Mouse (Mus musculus) CH12.LX (cell line): Measurements from ENCODE around the gene Slu7. TPM values are rescaled to one million over a fixed set of nuclear protein-coding genes. Genes with fewer than 3 reads are reported as not detected.

Experiments used
- DNase-seq: peaks from one replicate; pipeline ENCODE4 v3.0.0-alpha.2; 2013; ENCODE audit errors: extremely low read depth
- H3K27ac ChIP-seq: 2 replicates; pipeline ENCODE4 v1.5.1; 2012; ENCODE audit warnings: low read depth, mild to moderate bottlenecking, control low read depth, moderate library complexity; ENCODE audit not compliant: insufficient read depth
- H3K27me3 ChIP-seq: replicated peaks from 2 replicates; pipeline ENCODE3; 2012; ENCODE audit warnings: inconsistent platforms
- H3K36me3 ChIP-seq, 2 experiments: replicated peaks in 1 of 2; 2 replicates each; pipeline versions ENCODE3 to v1.6.1; 2012; ENCODE audit warnings: inconsistent platforms in 1 of 2, low read length in 1 of 2, mild to moderate bottlenecking in 1 of 2, mixed read lengths in 1 of 2, moderate library complexity in 1 of 2; ENCODE audit not compliant: control insufficient read depth in 1 of 2, insufficient read depth in 1 of 2
- H3K4me1 ChIP-seq, 2 experiments: 2 replicates each; pipeline ENCODE4 v1.6.1; 2012; ENCODE audit warnings: inconsistent platforms in 1 of 2, moderate library complexity in 1 of 2; ENCODE audit not compliant: insufficient read depth in 2 of 2, control insufficient read depth in 1 of 2
- H3K4me2 ChIP-seq: 2 replicates; pipeline ENCODE4 v1.6.1; 2012; ENCODE audit warnings: low read depth, mild to moderate bottlenecking, control low read depth; ENCODE audit not compliant: poor library complexity, insufficient read depth, severe bottlenecking
- H3K4me3 ChIP-seq, 3 experiments: fragments of 150-350 bp in 1 of 3; sonication (generic) in 1 of 3; replicated peaks in 1 of 3; 2 replicates each; pipeline versions ENCODE3 to v1.5.1; 2011 to 2012; ENCODE audit warnings: low read depth in 2 of 3, low read length in 2 of 3, mild to moderate bottlenecking in 2 of 3, moderate library complexity in 2 of 3, control low read depth in 1 of 3, improper control_type of control experiment in 1 of 3, inconsistent platforms in 1 of 3, mixed read lengths in 1 of 3; ENCODE audit not compliant: poor library complexity in 1 of 3
- H3K79me2 ChIP-seq: replicated peaks from 2 replicates; pipeline ENCODE4 v1.6.1; 2012; ENCODE audit warnings: mild to moderate bottlenecking, moderate library complexity; ENCODE audit not compliant: control insufficient read depth, poor library complexity, insufficient read depth, severe bottlenecking; ENCODE audit errors: extremely low read depth
- H3K9ac ChIP-seq: 2 replicates; pipeline ENCODE4 v1.6.1; 2012; ENCODE audit warnings: low read depth, mild to moderate bottlenecking, control low read depth, moderate library complexity; ENCODE audit not compliant: insufficient read depth
- H3K9me3 ChIP-seq: replicated peaks from 2 replicates; pipeline ENCODE3; 2012; ENCODE audit warnings: low read length, inconsistent platforms, mixed read lengths
- JUN ChIP-seq: IDR thresholded peaks from 2 replicates; pipeline ENCODE4 v1.6.1; 2011; ENCODE audit warnings: low read depth, mild to moderate bottlenecking, low read length, improper control_type of control experiment, moderate library complexity; ENCODE audit not compliant: insufficient read depth
- JUND ChIP-seq: conservative IDR thresholded peaks from 2 replicates; pipeline ENCODE4 v1.6.1; 2011; ENCODE audit warnings: low read depth, low read length, improper control_type of control experiment
- MAFK ChIP-seq: IDR thresholded peaks from 2 replicates; pipeline ENCODE4 v1.6.1; 2011; ENCODE audit warnings: low read length, improper control_type of control experiment; ENCODE audit not compliant: insufficient replicate concordance
- MAZ ChIP-seq: IDR thresholded peaks from 2 replicates; pipeline ENCODE4 v1.6.1; 2012; ENCODE audit warnings: low read depth, mild to moderate bottlenecking, inconsistent platforms, low read length, improper control_type of control experiment, moderate library complexity
- MYC ChIP-seq: IDR thresholded peaks from 2 replicates; pipeline ENCODE4 v1.6.1; 2011; ENCODE audit warnings: low read depth, mild to moderate bottlenecking, improper control_type of control experiment, low read length
- NELFE ChIP-seq: IDR thresholded peaks from 2 replicates; pipeline ENCODE4 v1.6.1; 2011; ENCODE audit warnings: low read depth, low read length, improper control_type of control experiment
- NRF1 ChIP-seq: IDR thresholded peaks from 2 replicates; pipeline ENCODE4 v1.6.1; 2014; ENCODE audit warnings: low read depth, mild to moderate bottlenecking, inconsistent platforms, low read length, improper control_type of control experiment, moderate library complexity
- USF2 ChIP-seq: conservative IDR thresholded peaks from 2 replicates; pipeline ENCODE4 v1.6.1; 2011; ENCODE audit warnings: low read depth, low read length, improper control_type of control experiment
- ZC3H11A ChIP-seq: IDR thresholded peaks from 2 replicates; pipeline ENCODE4 v1.6.1; 2012; ENCODE audit warnings: low read depth, mild to moderate bottlenecking, inconsistent platforms, low read length, improper control_type of control experiment
- ZKSCAN1 ChIP-seq: IDR thresholded peaks from 2 replicates; pipeline ENCODE4 v1.6.1; 2012; ENCODE audit warnings: low read depth, inconsistent platforms, low read length, improper control_type of control experiment, borderline replicate concordance
- dilution Hi-C: fragments of 300-500 bp; cut with MboI; formaldehyde crosslinking; loops from 2 replicates; pipeline ENCODE4 v1.14.3; 2020; ENCODE audit warnings: low sequenced_read_pairs; ENCODE audit not compliant: extremely low pct_unique_long_range_greater_than_20kb, extremely low pct_ligation_motif_present
- in situ Hi-C: fragments of 300-500 bp; cut with MboI; formaldehyde crosslinking; loops from 3 replicates; pipeline ENCODE4 v1.14.3; 2019; ENCODE audit warnings: low sequenced_read_pairs, low pct_ligation_motif_present, low pct_unique_long_range_greater_than_20kb, mixed read lengths
- polyA plus RNA-seq: library from polyadenylated mRNA; unstranded; fragments of >175 nt; gene quantifications from 2 replicates; pipeline ENCODE4 v1.2.1, GENCODE M21; 2012; ENCODE audit warnings: low read depth; ENCODE audit not compliant: insufficient read length
- total RNA-seq, 2 experiments: library from RNA; depleted of rRNA; stranded (reverse); fragments of 300-350 nt in 1 of 2; fragments of >200 nt in 1 of 2; gene quantifications; 2 replicates each; pipeline ENCODE4 v1.2.3; 2012 to 2014

The Slu7 gene
- total and polyA plus RNA-seq, 3 experiments: 41.6 to 66.8 (median 60.3) TPM

GRCm38 (mm10) chr11:43495532-43495931 lies 62.0 kb downstream of the Slu7 start:
- no peak for DNase-seq
- no peak overlapping the region for H3K9ac ChIP-seq
- no peaks in the 10 kb centered on the region for H3K79me2 ChIP-seq
- no peak overlapping the region for H3K4me2 ChIP-seq
- H3K9me3 ChIP-seq: peaks cover 4% of the 10 kb centered on the region
- in situ Hi-C loops (no loop called here), dilution Hi-C loops (no loop called here)
- peaks cover 6% of the 10 kb centered on the region for H3K27me3 ChIP-seq
- H3K27ac ChIP-seq: no peak overlapping the region
- no peaks in the 10 kb centered on the region for H3K4me1 ChIP-seq
- no peak overlapping the region for H3K4me3 ChIP-seq
- no peak for TF ChIP-seq NELFE
- TF ChIP-seq USF2: no peak
- TF ChIP-seq MAFK: no peak
- no peak for TF ChIP-seq MAZ
- no peak for TF ChIP-seq NRF1
- TF ChIP-seq JUND: no peak
- TF ChIP-seq ZC3H11A: no peak
- TF ChIP-seq ZKSCAN1: no peak
- TF ChIP-seq JUN: no peak
- TF ChIP-seq MYC: no peak
- H3K36me3 ChIP-seq: no peaks in the 10 kb centered on the region

Other genes starting within 250 kb of the Slu7 start
- gene Pttg1, start 7.5 kb upstream of the Slu7 start, total RNA-seq (2012; rRNA removed): 153 and 190 TPM in 2 replicates
- gene Pttg1, start 7.5 kb upstream of the Slu7 start, total RNA-seq (2014; rRNA removed): 276 and 337 TPM in 2 replicates
- 258 and 279 TPM in 2 replicates for gene Pttg1, start 7.5 kb upstream of the Slu7 start, polyA plus RNA-seq
- gene C1qtnf2, start 40.5 kb downstream of the Slu7 start, total RNA-seq (2012; rRNA removed): not detected in 2 replicates
- gene C1qtnf2, start 40.5 kb downstream of the Slu7 start, total RNA-seq (2014; rRNA removed): not detected in 2 replicates
- not detected in 2 replicates for gene C1qtnf2, start 40.5 kb downstream of the Slu7 start, polyA plus RNA-seq
- gene Ccnjl, start 95.0 kb downstream of the Slu7 start, total RNA-seq (2012; rRNA removed): not detected in 2 replicates
- not detected in 2 replicates for gene Ccnjl, start 95.0 kb downstream of the Slu7 start, total RNA-seq (2014; rRNA removed)
- not detected in 2 replicates for gene Ccnjl, start 95.0 kb downstream of the Slu7 start, polyA plus RNA-seq
- not detected in 2 replicates for gene 4933415A04Rik, start 153.3 kb downstream of the Slu7 start, total RNA-seq (2012; rRNA removed)
- gene 4933415A04Rik, start 153.3 kb downstream of the Slu7 start, total RNA-seq (2014; rRNA removed): not detected in 2 replicates
- gene 4933415A04Rik, start 153.3 kb downstream of the Slu7 start, polyA plus RNA-seq: not detected in 2 replicates
- gene Fabp6, start 167.8 kb downstream of the Slu7 start, total RNA-seq (2012; rRNA removed): not detected in 2 replicates
- not detected in 2 replicates for gene Fabp6, start 167.8 kb downstream of the Slu7 start, total RNA-seq (2014; rRNA removed)
- not detected in 2 replicates for gene Fabp6, start 167.8 kb downstream of the Slu7 start, polyA plus RNA-seq
- 15.2 and 16.7 TPM in 2 replicates for gene Pwwp2a, start 248.3 kb downstream of the Slu7 start, total RNA-seq (2012; rRNA removed)
- 11.5 and 13.0 TPM in 2 replicates for gene Pwwp2a, start 248.3 kb downstream of the Slu7 start, total RNA-seq (2014; rRNA removed)
- gene Pwwp2a, start 248.3 kb downstream of the Slu7 start, polyA plus RNA-seq: 26.8 and 31.0 TPM in 2 replicates